In genomic region chr16:17076301-17076700, GRCm38 (mm10) we compare ENCODE assay signal across 19 mouse cellular contexts. TPM values are rescaled to one million over a fixed set of nuclear protein-coding genes. Genes with fewer than 3 reads are reported as not detected.
DNase-seq lines count a peak whose midpoint lies in the region; ATAC-seq and TF ChIP-seq lines count a peak whose summit lies in the region.
"Had no signal": no experiment of that assay in that cellular context is flagged by ENCODE, and none has a peak within 500 bp of the region (broad histone marks: within the 10 kb centered on the region; RNA-seq: fewer than 3 reads in every experiment).

No protein-coding gene starts in this region.

- H3K9me3 ChIP-seq in liver, postnatal 0 days (ENCODE audit: low read length) = no peaks in the 10 kb centered on the region
- H3K9me3 ChIP-seq: heart, embryonic 12.5 days; liver, embryonic 15.5 days; midbrain, embryonic 12.5 days; neural tube, embryonic 15.5 days had no signal

- 81% methylated on average over 2 of the region's 2 CpGs for WGBS in liver, postnatal 0 days (ENCODE audit: insufficient replicate concordance)

- ATAC-seq in liver, postnatal 0 days = no peak
- ATAC-seq: forebrain, embryonic 14.5 days had no signal

- H3K27me3 ChIP-seq in liver, postnatal 0 days (ENCODE audit: insufficient read depth, low read length) = no peaks in the 10 kb centered on the region
- H3K27me3 ChIP-seq: heart, embryonic 12.5 days; midbrain, embryonic 12.5 days; neural tube, embryonic 15.5 days had no signal

- H3K36me3 ChIP-seq in liver, postnatal 0 days (replicated peaks; ENCODE audit: insufficient read depth, low read length) = no peaks in the 10 kb centered on the region
- H3K36me3 ChIP-seq: liver, embryonic 15.5 days had no signal

- no peak for DNase-seq in gastrocnemius, adult 2 months
- no peak for DNase-seq in gastrocnemius, postnatal 4 days (ENCODE audit: low spot score in 2 of 2)
- no peak for DNase-seq in liver, postnatal 0 days
- DNase-seq in liver = no peak
- DNase-seq in ES-CJ7 (ENCODE audit: low read depth, low spot score) = peak; percentile 70
- peak; percentile 16 for DNase-seq in retina, embryonic 14.5 days (ENCODE audit: low spot score)
- no peak for DNase-seq in embryo, embryonic 11 days
- DNase-seq in spleen, adult 12 weeks (ENCODE audit: low spot score) = no peak
- DNase-seq: adrenal gland, postnatal 10 days; cerebellum, adult 11-12 months; heart, postnatal 4 days; lung, postnatal 4 days; thymus, postnatal 25 days had no signal

- 0 out of 2 replicates have a peak, but pooled peaks have one; percentile 3 for TF ChIP-seq CTCF in gastrocnemius, adult 2 months (IDR thresholded peaks at IDR 0.05)
- TF ChIP-seq CTCF in liver, postnatal 0 days (IDR thresholded peaks at IDR 0.05; ENCODE audit: low read depth) = peak; percentile 23; the same call in 1 of the 2 replicates

- no peak for TF ChIP-seq EP300 in liver, postnatal 0 days (IDR thresholded peaks at IDR 0.05; ENCODE audit: low read depth)

- no peak overlapping the region for H3K4me3 ChIP-seq in gastrocnemius, adult 2 months
- no peak overlapping the region for H3K4me3 ChIP-seq in liver, postnatal 0 days (ENCODE audit: low read depth, low read length)
- H3K4me3 ChIP-seq: erythroblast, embryonic 14.5 days; heart, embryonic 12.5 days; liver, embryonic 15.5 days; midbrain, embryonic 12.5 days; neural tube, embryonic 15.5 days had no signal

- H3K4me1 ChIP-seq in liver, postnatal 0 days (ENCODE audit: insufficient read depth) = no peaks in the 10 kb centered on the region
- H3K4me1 ChIP-seq: heart, embryonic 12.5 days had no signal

- no peak overlapping the region for H3K4me2 ChIP-seq in liver, postnatal 0 days (ENCODE audit: low read depth, low read length)
- H3K4me2 ChIP-seq: heart, embryonic 12.5 days; liver, embryonic 15.5 days; midbrain, embryonic 12.5 days; neural tube, embryonic 15.5 days had no signal

- H3K27ac ChIP-seq in gastrocnemius, adult 2 months = no peak overlapping the region
- no peak overlapping the region for H3K27ac ChIP-seq in liver, postnatal 0 days (ENCODE audit: low read depth)
- H3K27ac ChIP-seq: liver, embryonic 15.5 days; midbrain, embryonic 12.5 days; neural tube, embryonic 15.5 days had no signal

- intact Hi-C loops in gastrocnemius, adult 2 months (cut with DNase I) = no loop called here

- H3K9ac ChIP-seq in liver, postnatal 0 days (replicated peaks) = no peak overlapping the region
- H3K9ac ChIP-seq: heart, embryonic 12.5 days; liver, embryonic 15.5 days; midbrain, embryonic 12.5 days; neural tube, embryonic 15.5 days had no signal

RNA-seq across cellular contexts. Expression of gene Ypel1, which starts 6.8 kb away (rescaled TPM):
- total RNA-seq in gastrocnemius, adult 2 months (2021) = 1 to 10 TPM in 1 of 2 experiments, under 1 TPM in 1; 0.43 to 1.5 TPM
- total RNA-seq in gastrocnemius, postnatal 4 days (2021) = 1 to 10 TPM; 4.9 to 6.1 TPM
- polyA plus RNA-seq in liver, postnatal 0 days (2015; fragmentation: Nextera tagmentation; extraction: Ambion mirVana) = 0.92 and 1.2 TPM in 2 replicates

RNA-seq across cellular contexts. Expression of gene Ppil2, which starts 34.8 kb away (rescaled TPM):
- total RNA-seq in gastrocnemius, adult 2 months (2021) = 10 to 100 TPM; 27.6 to 31.4 TPM
- 10 to 100 TPM; 48.2 to 56.1 TPM for total RNA-seq in gastrocnemius, postnatal 4 days (2021)
- 32.6 and 34.1 TPM in 2 replicates for polyA plus RNA-seq in liver, postnatal 0 days (2015; fragmentation: Nextera tagmentation; extraction: Ambion mirVana)

RNA-seq across cellular contexts. Expression of gene 2610318N02Rik, which starts 48.7 kb away (rescaled TPM):
- not detected for total RNA-seq in gastrocnemius, adult 2 months (2021)
- 1 to 10 TPM; 1.5 to 3.0 TPM for total RNA-seq in gastrocnemius, postnatal 4 days (2021)
- 4.6 and 5.2 TPM in 2 replicates for polyA plus RNA-seq in liver, postnatal 0 days (2015; fragmentation: Nextera tagmentation; extraction: Ambion mirVana)

RNA-seq across cellular contexts. Expression of gene Sdf2l1, which starts 55.9 kb away (rescaled TPM):
- total RNA-seq in gastrocnemius, adult 2 months (2021) = 1 to 10 TPM; 4.3 to 8.0 TPM
- 1 to 10 TPM; 8.0 to 10.0 TPM for total RNA-seq in gastrocnemius, postnatal 4 days (2021)
- polyA plus RNA-seq in liver, postnatal 0 days (2015; fragmentation: Nextera tagmentation; extraction: Ambion mirVana) = 25.8 and 27.1 TPM in 2 replicates

Comparison
In these comparisons a context has a peak if more than half of its experiments do, and no peak if none do; other contexts are left out.
1. DNase-seq: peak in ES-CJ7 (single experiment) and retina, embryonic 14.5 days (single experiment); none in gastrocnemius, adult 2 months (single experiment), gastrocnemius, postnatal 4 days (0 of 2), liver, postnatal 0 days (single experiment), liver (single experiment), embryo, embryonic 11 days (single experiment) and spleen, adult 12 weeks (single experiment).